ENCODE assay signal across 8 mouse cellular contexts in the genomic region with DNA sequence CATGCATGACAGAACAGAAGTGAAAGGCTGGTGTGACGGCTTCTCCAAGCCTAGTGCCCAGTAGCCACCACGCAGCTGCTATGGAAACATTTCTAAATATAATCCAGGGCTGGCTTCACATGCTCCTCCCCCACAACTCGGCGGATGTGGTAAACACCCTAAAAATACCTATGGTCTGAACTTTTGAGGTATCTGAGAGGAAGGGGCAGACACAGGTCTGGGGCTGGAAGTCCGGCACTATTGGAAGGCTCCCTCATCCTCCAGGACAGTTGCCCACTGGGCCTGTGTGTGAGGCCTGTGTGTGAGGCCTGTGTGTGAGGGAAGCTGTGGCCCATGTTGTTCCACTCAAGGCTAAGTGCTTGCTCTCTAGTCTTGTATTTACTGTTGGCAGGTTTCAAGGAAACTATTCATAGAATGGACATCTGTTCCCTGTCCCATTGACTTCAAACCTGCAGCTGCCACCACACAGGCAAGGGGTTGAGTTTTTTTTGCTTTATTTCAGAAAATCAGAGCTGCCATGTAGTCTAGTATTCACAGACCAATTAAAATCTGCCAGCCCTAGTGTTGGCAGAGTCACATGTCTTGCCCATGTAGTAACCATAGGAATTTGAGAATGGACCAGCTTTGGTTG. TPM values are rescaled to one million over a fixed set of nuclear protein-coding genes. Genes with fewer than 3 reads are reported as not detected.
DNase-seq lines count a peak whose midpoint lies in the region; ATAC-seq and TF ChIP-seq lines count a peak whose summit lies in the region.

No protein-coding gene starts in this region.

- TF ChIP-seq EP300 in heart, postnatal 0 days (IDR thresholded peaks at IDR 0.05; ENCODE audit: low read depth), result peak; percentile 76

- peaks cover 27% of the 10 kb centered on the region for H3K4me1 ChIP-seq in embryonic fibroblast, embryonic 13.5 days (ENCODE audit: control insufficient read depth, insufficient read depth, low read length)
- H3K4me1 ChIP-seq in heart, postnatal 0 days (ENCODE audit: control insufficient read depth, insufficient read depth), result peaks cover 56% of the 10 kb centered on the region

- H3K4me3 ChIP-seq in embryonic fibroblast, embryonic 13.5 days (ENCODE audit: insufficient read depth, low read length), result no peak overlapping the region
- no peak overlapping the region for H3K4me3 ChIP-seq in heart, postnatal 0 days (ENCODE audit: low read depth, low read length)

- peak; percentile 33 for DNase-seq in layer of hippocampus, adult 9-10 months (ENCODE audit: low spot score)
- no peak for DNase-seq in layer of hippocampus, postnatal 10 days (ENCODE audit: low spot score in 2 of 2)
- peak; percentile 90 for DNase-seq in heart, postnatal 0 days (ENCODE audit: low spot score)
- peak; percentile 61 to 62 for DNase-seq in lung, adult 18-20 months
- peak; percentile 59 to 62 for DNase-seq in spleen, adult 18-20 months
- DNase-seq in ovary, postnatal 36 days (ENCODE audit: low spot score), result no peak
- DNase-seq in cerebellum, postnatal 4 days (ENCODE audit: low spot score in 2 of 2), result no peak

- no peak overlapping the region for H3K9ac ChIP-seq in heart, postnatal 0 days (replicated peaks; ENCODE audit: low read depth, low read length)

- peak overlapping the region; percentile 35 for H3K4me2 ChIP-seq in heart, postnatal 0 days (ENCODE audit: low read depth, low read length)

- 6% methylated on average over 5 of the region's 5 CpGs for WGBS in heart, postnatal 0 days

- no peak for TF ChIP-seq POLR2A in embryonic fibroblast, embryonic 13.5 days (IDR thresholded peaks at IDR 0.05; ENCODE audit: low read depth, low read length)

- ATAC-seq in heart, postnatal 0 days (ENCODE audit: insufficient read depth, low read depth), result peak; percentile 89

- no peaks in the 10 kb centered on the region for H3K9me3 ChIP-seq in heart, postnatal 0 days (replicated peaks; ENCODE audit: control insufficient read depth, low read length)

- H3K27me3 ChIP-seq in heart, postnatal 0 days (ENCODE audit: control insufficient read depth, insufficient read depth, low read length), result no peaks in the 10 kb centered on the region

- peaks cover 18% of the 10 kb centered on the region for H3K36me3 ChIP-seq in heart, postnatal 0 days (replicated peaks; ENCODE audit: control insufficient read depth, insufficient read depth, low read length)

- peak overlapping the region; percentile 59 for H3K27ac ChIP-seq in embryonic fibroblast, embryonic 13.5 days (ENCODE audit: insufficient read depth, low read length)
- peak overlapping the region; percentile 97 for H3K27ac ChIP-seq in heart, postnatal 0 days (ENCODE audit: low read depth)

- no peak for TF ChIP-seq CTCF in embryonic fibroblast, embryonic 13.5 days (IDR thresholded peaks at IDR 0.05; ENCODE audit: borderline replicate concordance, insufficient read depth, low read length)
- TF ChIP-seq CTCF in heart, postnatal 0 days (IDR thresholded peaks at IDR 0.05; ENCODE audit: low read depth), result no peak

RNA-seq across cellular contexts. Expression of a gene that starts 43.8 kb away (rescaled TPM):
- total RNA-seq in layer of hippocampus, postnatal 10 days (2021), result 100 to 1,000 TPM; 147 to 157 TPM
- 406 and 428 TPM in 2 replicates for polyA plus RNA-seq in embryonic fibroblast, embryonic 13.5 days (2011; ENCODE audit: insufficient read length, low read depth, missing spikeins)
- 38.2 and 52.2 TPM in 2 replicates for total RNA-seq in heart, postnatal 0 days (2014; rRNA removed; ENCODE audit: low replicate concordance)
- 47.6 and 49.5 TPM in 2 replicates for polyA plus RNA-seq in heart, postnatal 0 days (2015; fragmentation: Nextera tagmentation; extraction: Ambion mirVana)

Comparison
In these comparisons a context has a peak if more than half of its experiments do, and no peak if none do; other contexts are left out.
1. DNase-seq: peak in layer of hippocampus, adult 9-10 months (single experiment), heart, postnatal 0 days (single experiment), lung, adult 18-20 months (2 of 2) and spleen, adult 18-20 months (2 of 2); none in layer of hippocampus, postnatal 10 days (0 of 2), ovary, postnatal 36 days (single experiment) and cerebellum, postnatal 4 days (0 of 2).